Mouse (Mus musculus): Measurements from ENCODE around the gene Reep3. TPM values are rescaled to one million over a fixed set of nuclear protein-coding genes. Genes with fewer than 3 reads are reported as not detected.

Gene Reep3
- polyA plus RNA-seq, 1 experiment: 13.0 TPM

- Histone ChIP-seq H3K27me3 (ENCODE audit: control insufficient read depth, insufficient read depth, insufficient read length) (no peaks in the 10 kb centered on the region), H3K79me2 (ENCODE audit: control insufficient read depth, insufficient read depth) (peaks cover 3% of the 10 kb centered on the region), H3K36me3 (ENCODE audit: control insufficient read depth, insufficient read depth) (no peaks in the 10 kb centered on the region), H3K4me2 (ENCODE audit: low read depth) (no peak overlapping the region), H3ac (ENCODE audit: control insufficient read depth, insufficient read length) (no peak overlapping the region), H3K4me3 (no peak overlapping the region)
- TF ChIP-seq MYOD1 (IDR thresholded peaks at IDR 0.05; ENCODE audit: control insufficient read depth in 1 of 3, insufficient read length in 2 of 3, low read depth in 2 of 3): no peak
- TF ChIP-seq TCF12 (IDR thresholded peaks at IDR 0.05; ENCODE audit: insufficient read depth, poor library complexity, severe bottlenecking): no peak
- TF ChIP-seq MAX (IDR thresholded peaks at IDR 0.05; ENCODE audit: low read depth): no peak
- TF ChIP-seq POLR2A (IDR thresholded peaks at IDR 0.05; ENCODE audit: insufficient read length, low read depth): no peak
- no peak for TF ChIP-seq MYOG (IDR thresholded peaks at IDR 0.05; ENCODE audit: control insufficient read depth in 1 of 3, insufficient read depth in 1 of 3, insufficient read length in 2 of 3, low read depth in 2 of 3)
- no peak for TF ChIP-seq USF1 (IDR thresholded peaks at IDR 0.05; ENCODE audit: low read depth)
- no peak for TF ChIP-seq E2F4 (IDR thresholded peaks at IDR 0.05; ENCODE audit: insufficient read depth)
- TF ChIP-seq SRF (IDR thresholded peaks at IDR 0.05; ENCODE audit: control insufficient read depth, insufficient read length, low read depth): no peak
- TF ChIP-seq POLR2AphosphoS2 (IDR thresholded peaks at IDR 0.05; ENCODE audit: insufficient read length, low read depth): no peak
- no peak for TF ChIP-seq TCF3 (IDR thresholded peaks at IDR 0.05; ENCODE audit: insufficient read length, low read depth)
- no peak for TF ChIP-seq CEBPB (IDR thresholded peaks at IDR 0.05; ENCODE audit: insufficient read depth, poor library complexity, severe bottlenecking)
- no peak for TF ChIP-seq REST (IDR thresholded peaks at IDR 0.05; ENCODE audit: insufficient read depth, insufficient read length)
Observed at GRCm38 (mm10) chr10:67058702-67059101, 38.0 kb downstream of the Reep3 start.

- no peak overlapping the region for H3K4me3 ChIP-seq
- H3K79me2 ChIP-seq (ENCODE audit: control insufficient read depth, insufficient read depth): peaks cover 3% of the 10 kb centered on the region
- H3ac ChIP-seq (ENCODE audit: control insufficient read depth, insufficient read length): no peak overlapping the region
- H3K27me3 ChIP-seq (ENCODE audit: control insufficient read depth, insufficient read depth, insufficient read length): no peaks in the 10 kb centered on the region
- TF ChIP-seq USF1 (IDR thresholded peaks at IDR 0.05; ENCODE audit: low read depth) (no peak), POLR2A (IDR thresholded peaks at IDR 0.05; ENCODE audit: insufficient read length, low read depth) (no peak)
- no peaks in the 10 kb centered on the region for H3K36me3 ChIP-seq (ENCODE audit: control insufficient read depth, insufficient read depth)
- H3K4me2 ChIP-seq (ENCODE audit: low read depth): no peak overlapping the region
Observed at GRCm38 (mm10) chr10:67058297-67058696, 38.4 kb downstream of the Reep3 start.

DNA sequence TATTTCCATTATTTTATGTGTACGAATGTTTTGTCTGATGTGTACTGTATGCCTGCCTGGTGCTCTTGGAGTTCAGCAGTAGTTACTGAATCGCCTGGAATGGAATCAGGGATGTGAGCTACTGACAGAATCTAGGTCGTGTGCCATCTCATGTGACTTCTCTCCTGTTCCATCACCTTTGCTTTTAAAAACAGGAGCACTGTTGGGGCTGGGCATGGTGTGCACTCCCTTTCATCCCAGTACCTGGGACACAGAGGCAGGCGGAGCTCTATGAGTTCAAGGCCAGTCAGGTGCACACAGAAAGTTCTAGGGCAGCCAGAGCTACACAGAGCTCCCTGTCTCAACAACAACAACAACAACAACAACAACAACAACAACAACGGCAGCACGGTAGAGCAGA, 39.0 kb downstream of the Reep3 start:
- TF ChIP-seq MYOD1 (IDR thresholded peaks at IDR 0.05; ENCODE audit: control insufficient read depth in 1 of 3, insufficient read length in 2 of 3, low read depth in 2 of 3) (no peak), MAX (IDR thresholded peaks at IDR 0.05; ENCODE audit: low read depth) (no peak), POLR2AphosphoS2 (IDR thresholded peaks at IDR 0.05; ENCODE audit: insufficient read length, low read depth) (no peak), CEBPB (IDR thresholded peaks at IDR 0.05; ENCODE audit: insufficient read depth, poor library complexity, severe bottlenecking) (no peak), USF1 (IDR thresholded peaks at IDR 0.05; ENCODE audit: low read depth) (no peak), POLR2A (IDR thresholded peaks at IDR 0.05; ENCODE audit: insufficient read length, low read depth) (no peak), E2F4 (IDR thresholded peaks at IDR 0.05; ENCODE audit: insufficient read depth) (no peak), TCF12 (IDR thresholded peaks at IDR 0.05; ENCODE audit: insufficient read depth, poor library complexity, severe bottlenecking) (no peak), SRF (IDR thresholded peaks at IDR 0.05; ENCODE audit: control insufficient read depth, insufficient read length, low read depth) (no peak), TCF3 (IDR thresholded peaks at IDR 0.05; ENCODE audit: insufficient read length, low read depth) (no peak), REST (IDR thresholded peaks at IDR 0.05; ENCODE audit: insufficient read depth, insufficient read length) (no peak), MYOG (IDR thresholded peaks at IDR 0.05; ENCODE audit: control insufficient read depth in 1 of 3, insufficient read depth in 1 of 3, insufficient read length in 2 of 3, low read depth in 2 of 3) (no peak)
- H3K4me2 ChIP-seq (ENCODE audit: low read depth): no peak overlapping the region
- H3ac ChIP-seq (ENCODE audit: control insufficient read depth, insufficient read length): no peak overlapping the region
- H3K79me2 ChIP-seq (ENCODE audit: control insufficient read depth, insufficient read depth): peaks cover under 1% of the 10 kb centered on the region
- H3K4me3 ChIP-seq: no peak overlapping the region
- no peaks in the 10 kb centered on the region for H3K36me3 ChIP-seq (ENCODE audit: control insufficient read depth, insufficient read depth)
- no peaks in the 10 kb centered on the region for H3K27me3 ChIP-seq (ENCODE audit: control insufficient read depth, insufficient read depth, insufficient read length)

DNA sequence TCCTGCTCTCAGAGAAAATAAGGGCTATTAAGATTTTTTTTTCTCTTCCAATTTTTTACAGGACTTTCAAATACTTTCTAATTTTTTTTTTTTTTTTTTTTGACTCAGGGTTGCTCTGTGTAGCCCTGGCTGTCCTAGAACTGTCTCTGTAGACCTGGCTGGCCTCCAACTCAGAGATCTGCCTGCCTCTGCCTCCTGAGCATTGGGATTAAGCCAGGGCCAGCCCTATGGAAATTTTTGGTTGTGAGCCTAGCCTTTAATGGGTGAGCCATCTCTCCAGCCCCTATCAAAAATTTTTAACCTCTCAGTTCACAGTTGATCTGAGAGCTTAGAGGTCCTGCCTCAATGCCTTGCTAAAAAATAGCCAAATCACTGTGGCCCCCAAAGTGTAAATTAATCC, 39.5 kb downstream of the Reep3 start:
- H3K4me2 ChIP-seq (ENCODE audit: low read depth): no peak overlapping the region
- H3K79me2 ChIP-seq (ENCODE audit: control insufficient read depth, insufficient read depth): no peaks in the 10 kb centered on the region
- H3ac ChIP-seq (ENCODE audit: control insufficient read depth, insufficient read length): no peak overlapping the region

GRCm38 (mm10) chr10:67055867-67056856, 40.6 kb downstream of the Reep3 start:
- Histone ChIP-seq H3K79me2 (ENCODE audit: control insufficient read depth, insufficient read depth) (no peaks in the 10 kb centered on the region), H3K4me3 (no peak overlapping the region), H3K36me3 (ENCODE audit: control insufficient read depth, insufficient read depth) (no peaks in the 10 kb centered on the region), H3ac (ENCODE audit: control insufficient read depth, insufficient read length) (no peak overlapping the region), H3K4me2 (ENCODE audit: low read depth) (no peak overlapping the region), H3K27me3 (ENCODE audit: control insufficient read depth, insufficient read depth, insufficient read length) (no peaks in the 10 kb centered on the region)
- no peak for TF ChIP-seq TCF3 (IDR thresholded peaks at IDR 0.05; ENCODE audit: insufficient read length, low read depth)
- TF ChIP-seq POLR2AphosphoS2 (IDR thresholded peaks at IDR 0.05; ENCODE audit: insufficient read length, low read depth): no peak
- TF ChIP-seq REST (IDR thresholded peaks at IDR 0.05; ENCODE audit: insufficient read depth, insufficient read length): no peak
- TF ChIP-seq MYOD1 (IDR thresholded peaks at IDR 0.05; ENCODE audit: control insufficient read depth in 1 of 3, insufficient read length in 2 of 3, low read depth in 2 of 3): no peak
- TF ChIP-seq SRF (IDR thresholded peaks at IDR 0.05; ENCODE audit: control insufficient read depth, insufficient read length, low read depth): no peak
- no peak for TF ChIP-seq CEBPB (IDR thresholded peaks at IDR 0.05; ENCODE audit: insufficient read depth, poor library complexity, severe bottlenecking)
- no peak for TF ChIP-seq TCF12 (IDR thresholded peaks at IDR 0.05; ENCODE audit: insufficient read depth, poor library complexity, severe bottlenecking)
- TF ChIP-seq MAX (IDR thresholded peaks at IDR 0.05; ENCODE audit: low read depth): no peak
- TF ChIP-seq USF1 (IDR thresholded peaks at IDR 0.05; ENCODE audit: low read depth): no peak
- TF ChIP-seq MYOG (IDR thresholded peaks at IDR 0.05; ENCODE audit: control insufficient read depth in 1 of 3, insufficient read depth in 1 of 3, insufficient read length in 2 of 3, low read depth in 2 of 3): no peak
- TF ChIP-seq E2F4 (IDR thresholded peaks at IDR 0.05; ENCODE audit: insufficient read depth): no peak
- TF ChIP-seq POLR2A (IDR thresholded peaks at IDR 0.05; ENCODE audit: insufficient read length, low read depth): no peak

More for the DNA sequence above, 39.5 kb downstream of the Reep3 start:
- Histone ChIP-seq H3K36me3 (ENCODE audit: control insufficient read depth, insufficient read depth) (no peaks in the 10 kb centered on the region), H3K27me3 (ENCODE audit: control insufficient read depth, insufficient read depth, insufficient read length) (no peaks in the 10 kb centered on the region), H3K4me3 (no peak overlapping the region)
- TF ChIP-seq TCF3 (IDR thresholded peaks at IDR 0.05; ENCODE audit: insufficient read length, low read depth): no peak
- TF ChIP-seq POLR2A (IDR thresholded peaks at IDR 0.05; ENCODE audit: insufficient read length, low read depth): no peak
- TF ChIP-seq USF1 (IDR thresholded peaks at IDR 0.05; ENCODE audit: low read depth): no peak

Data from myocyte (in vitro differentiated cells).